Mouse (Mus musculus) CH12.LX (cell line): ENCODE data around the gene Frmd4a. TPM values are rescaled to one million over a fixed set of nuclear protein-coding genes. Genes with fewer than 3 reads are reported as not detected.

Experiments used
- DNase-seq: peaks from one replicate; pipeline ENCODE4 v3.0.0-alpha.2; 2013; ENCODE audit errors: extremely low read depth
- H3K27ac ChIP-seq: 2 replicates; pipeline ENCODE4 v1.5.1; 2012; ENCODE audit warnings: low read depth, mild to moderate bottlenecking, control low read depth, moderate library complexity; ENCODE audit not compliant: insufficient read depth
- H3K27me3 ChIP-seq: replicated peaks from 2 replicates; pipeline ENCODE3; 2012; ENCODE audit warnings: inconsistent platforms
- H3K36me3 ChIP-seq, 2 experiments: replicated peaks in 1 of 2; 2 replicates each; pipeline versions ENCODE3 to v1.6.1; 2012; ENCODE audit warnings: inconsistent platforms in 1 of 2, low read length in 1 of 2, mild to moderate bottlenecking in 1 of 2, mixed read lengths in 1 of 2, moderate library complexity in 1 of 2; ENCODE audit not compliant: control insufficient read depth in 1 of 2, insufficient read depth in 1 of 2
- H3K4me1 ChIP-seq, 2 experiments: 2 replicates each; pipeline ENCODE4 v1.6.1; 2012; ENCODE audit warnings: inconsistent platforms in 1 of 2, moderate library complexity in 1 of 2; ENCODE audit not compliant: insufficient read depth in 2 of 2, control insufficient read depth in 1 of 2
- H3K4me2 ChIP-seq: 2 replicates; pipeline ENCODE4 v1.6.1; 2012; ENCODE audit warnings: low read depth, mild to moderate bottlenecking, control low read depth; ENCODE audit not compliant: poor library complexity, insufficient read depth, severe bottlenecking
- H3K4me3 ChIP-seq, 3 experiments: fragments of 150-350 bp in 1 of 3; sonication (generic) in 1 of 3; replicated peaks in 1 of 3; 2 replicates each; pipeline versions ENCODE3 to v1.5.1; 2011 to 2012; ENCODE audit warnings: low read depth in 2 of 3, low read length in 2 of 3, mild to moderate bottlenecking in 2 of 3, moderate library complexity in 2 of 3, control low read depth in 1 of 3, improper control_type of control experiment in 1 of 3, inconsistent platforms in 1 of 3, mixed read lengths in 1 of 3; ENCODE audit not compliant: poor library complexity in 1 of 3
- H3K79me2 ChIP-seq: replicated peaks from 2 replicates; pipeline ENCODE4 v1.6.1; 2012; ENCODE audit warnings: mild to moderate bottlenecking, moderate library complexity; ENCODE audit not compliant: control insufficient read depth, poor library complexity, insufficient read depth, severe bottlenecking; ENCODE audit errors: extremely low read depth
- H3K9ac ChIP-seq: 2 replicates; pipeline ENCODE4 v1.6.1; 2012; ENCODE audit warnings: low read depth, mild to moderate bottlenecking, control low read depth, moderate library complexity; ENCODE audit not compliant: insufficient read depth
- H3K9me3 ChIP-seq: replicated peaks from 2 replicates; pipeline ENCODE3; 2012; ENCODE audit warnings: low read length, inconsistent platforms, mixed read lengths
- BHLHE40 ChIP-seq: IDR thresholded peaks from 2 replicates; pipeline ENCODE4 v1.6.1; 2011; ENCODE audit warnings: mild to moderate bottlenecking, low read depth, low read length, improper control_type of control experiment
- CHD1 ChIP-seq: IDR thresholded peaks from 2 replicates; pipeline ENCODE4 v1.6.1; 2012; ENCODE audit warnings: low read depth, low read length, improper control_type of control experiment, inconsistent platforms
- CTCF ChIP-seq, 2 experiments: IDR thresholded peaks in 1 of 2; conservative IDR thresholded peaks in 1 of 2; 2 replicates each; pipeline ENCODE4 v1.5.1; 2011 to 2012; ENCODE audit warnings: low read depth in 2 of 2, low read length in 2 of 2, improper control_type of control experiment in 1 of 2, inconsistent platforms in 1 of 2, mild to moderate bottlenecking in 1 of 2, moderate library complexity in 1 of 2
- ELF1 ChIP-seq: IDR thresholded peaks from 2 replicates; pipeline ENCODE4 v1.6.1; 2014; ENCODE audit warnings: low read depth, mild to moderate bottlenecking, inconsistent platforms, low read length, improper control_type of control experiment
- EP300 ChIP-seq: IDR thresholded peaks from 2 replicates; pipeline ENCODE4 v1.6.1; 2011; ENCODE audit warnings: low read length, improper control_type of control experiment
- HCFC1 ChIP-seq: IDR thresholded peaks from 2 replicates; pipeline ENCODE4 v1.6.1; 2012; ENCODE audit warnings: low read depth, mild to moderate bottlenecking, inconsistent platforms, low read length, improper control_type of control experiment
- IRF4 ChIP-seq: IDR thresholded peaks from 2 replicates; pipeline ENCODE4 v1.6.1; 2014; ENCODE audit warnings: low read depth, mild to moderate bottlenecking, inconsistent platforms, low read length, improper control_type of control experiment
- KAT2A ChIP-seq: IDR thresholded peaks from 2 replicates; pipeline ENCODE4 v1.6.1; 2012; ENCODE audit warnings: low read length, improper control_type of control experiment, inconsistent platforms; ENCODE audit not compliant: insufficient replicate concordance
- MAFK ChIP-seq: IDR thresholded peaks from 2 replicates; pipeline ENCODE4 v1.6.1; 2011; ENCODE audit warnings: low read length, improper control_type of control experiment; ENCODE audit not compliant: insufficient replicate concordance
- MAZ ChIP-seq: IDR thresholded peaks from 2 replicates; pipeline ENCODE4 v1.6.1; 2012; ENCODE audit warnings: low read depth, mild to moderate bottlenecking, inconsistent platforms, low read length, improper control_type of control experiment, moderate library complexity
- MEF2A ChIP-seq: IDR thresholded peaks from 2 replicates; pipeline ENCODE4 v1.6.1; 2014; ENCODE audit warnings: low read depth, mild to moderate bottlenecking, inconsistent platforms, low read length, improper control_type of control experiment, borderline replicate concordance
- MXI1 ChIP-seq: IDR thresholded peaks from 2 replicates; pipeline ENCODE4 v1.6.1; 2011; ENCODE audit warnings: mild to moderate bottlenecking, low read depth, low read length, improper control_type of control experiment
- NELFE ChIP-seq: IDR thresholded peaks from 2 replicates; pipeline ENCODE4 v1.6.1; 2011; ENCODE audit warnings: low read depth, low read length, improper control_type of control experiment
- POLR2A ChIP-seq: IDR thresholded peaks from 2 replicates; pipeline ENCODE4 v1.6.1; 2011; ENCODE audit warnings: low read depth, mild to moderate bottlenecking, improper control_type of control experiment, low read length
- RCOR1 ChIP-seq: conservative IDR thresholded peaks from 2 replicates; pipeline ENCODE4 v1.6.1; 2012; ENCODE audit warnings: low read depth, mild to moderate bottlenecking, inconsistent platforms, low read length, improper control_type of control experiment
- TCF12 ChIP-seq: IDR thresholded peaks from 2 replicates; pipeline ENCODE4 v1.6.1; 2014; ENCODE audit warnings: low read depth, mild to moderate bottlenecking, inconsistent platforms, low read length, improper control_type of control experiment
- USF1 ChIP-seq: IDR thresholded peaks from 2 replicates; pipeline ENCODE4 v1.6.1; 2014; ENCODE audit warnings: low read depth, mild to moderate bottlenecking, inconsistent platforms, low read length, improper control_type of control experiment
- USF2 ChIP-seq: conservative IDR thresholded peaks from 2 replicates; pipeline ENCODE4 v1.6.1; 2011; ENCODE audit warnings: low read depth, low read length, improper control_type of control experiment
- ZKSCAN1 ChIP-seq: IDR thresholded peaks from 2 replicates; pipeline ENCODE4 v1.6.1; 2012; ENCODE audit warnings: low read depth, inconsistent platforms, low read length, improper control_type of control experiment, borderline replicate concordance
- dilution Hi-C: fragments of 300-500 bp; cut with MboI; formaldehyde crosslinking; loops from 2 replicates; pipeline ENCODE4 v1.14.3; 2020; ENCODE audit warnings: low sequenced_read_pairs; ENCODE audit not compliant: extremely low pct_unique_long_range_greater_than_20kb, extremely low pct_ligation_motif_present
- in situ Hi-C: fragments of 300-500 bp; cut with MboI; formaldehyde crosslinking; loops from 3 replicates; pipeline ENCODE4 v1.14.3; 2019; ENCODE audit warnings: low sequenced_read_pairs, low pct_ligation_motif_present, low pct_unique_long_range_greater_than_20kb, mixed read lengths
- polyA plus RNA-seq: library from polyadenylated mRNA; unstranded; fragments of >175 nt; gene quantifications from 2 replicates; pipeline ENCODE4 v1.2.1, GENCODE M21; 2012; ENCODE audit warnings: low read depth; ENCODE audit not compliant: insufficient read length
- total RNA-seq, 2 experiments: library from RNA; depleted of rRNA; stranded (reverse); fragments of 300-350 nt in 1 of 2; fragments of >200 nt in 1 of 2; gene quantifications; 2 replicates each; pipeline ENCODE4 v1.2.3; 2012 to 2014

Frmd4a gene
- total and polyA plus RNA-seq, 3 experiments, result 0.13 to 2.0 (median 0.32) TPM

DNA sequence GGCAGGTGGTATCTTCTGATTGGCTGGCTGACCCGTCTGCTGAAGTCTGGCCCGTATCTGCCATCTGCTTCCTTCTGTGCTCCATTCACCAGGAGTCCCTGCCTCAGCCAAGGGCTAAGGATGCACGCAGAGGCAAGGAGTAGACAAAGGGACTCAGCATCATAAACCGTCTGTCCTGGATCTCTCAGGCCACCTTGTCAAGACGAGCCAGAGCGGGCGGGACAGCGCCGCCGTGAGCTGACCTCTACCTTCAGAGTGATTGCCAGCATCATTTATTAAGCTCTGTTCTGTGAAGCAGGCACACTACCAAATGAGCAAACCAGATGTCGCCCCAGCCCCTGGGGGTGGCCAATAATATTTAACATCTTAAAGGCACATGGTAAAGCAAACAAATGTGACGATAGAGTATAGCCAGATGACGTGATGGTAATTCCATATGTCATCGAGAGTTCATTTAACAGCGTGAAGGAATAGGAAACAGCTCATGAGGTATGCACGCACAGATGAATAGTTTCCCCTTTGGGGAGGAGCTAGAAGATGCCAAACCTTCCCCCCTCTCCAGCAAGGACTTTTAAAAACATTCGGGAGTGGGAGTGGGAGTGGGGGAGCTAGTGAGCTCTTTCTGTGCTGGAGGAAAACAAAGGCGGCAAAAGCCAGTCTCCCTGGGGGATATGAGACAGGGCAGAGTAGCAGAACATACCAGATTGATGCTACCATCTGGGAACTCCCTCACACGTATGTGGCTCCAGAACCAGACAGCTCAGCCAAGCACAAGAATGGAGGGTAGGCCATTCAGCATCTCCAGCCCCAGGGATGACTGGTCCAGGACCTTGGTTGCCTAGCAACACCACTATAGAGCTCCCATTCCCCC lies 419.1 kb downstream of the Frmd4a start:
- Histone ChIP-seq H3K4me2 (no peak overlapping the region), H3K9me3 (no peaks in the 10 kb centered on the region), H3K36me3 (no peaks in the 10 kb centered on the region), H3K27ac (no peak overlapping the region), H3K27me3 (no peaks in the 10 kb centered on the region), H3K79me2 (no peaks in the 10 kb centered on the region), H3K4me3 (no peak overlapping the region), H3K4me1 (peaks cover 0 to 3% of the 10 kb centered on the region in 2 experiments; a peak in 2 of 4 replicates), H3K9ac (no peak overlapping the region)
- no peak for TF ChIP-seq HCFC1
- no peak for TF ChIP-seq IRF4
- TF ChIP-seq TCF12, result no peak
- no peak for TF ChIP-seq BHLHE40
- no peak for TF ChIP-seq MAZ
- TF ChIP-seq CTCF (conservative IDR thresholded peaks at IDR 0.05 in 1 of 2, IDR thresholded peaks at IDR 0.05 in 1 of 2; ENCODE audit: low read depth in 2 of 2, low read length in 2 of 2), result no peak
- no peak for TF ChIP-seq NELFE
- TF ChIP-seq MAFK, result no peak
- no peak for TF ChIP-seq EP300
- no peak for TF ChIP-seq MXI1
- TF ChIP-seq RCOR1, result no peak
- in situ Hi-C loops, result no loop called here
- dilution Hi-C loops, result no loop called here
- no peak for DNase-seq

DNA sequence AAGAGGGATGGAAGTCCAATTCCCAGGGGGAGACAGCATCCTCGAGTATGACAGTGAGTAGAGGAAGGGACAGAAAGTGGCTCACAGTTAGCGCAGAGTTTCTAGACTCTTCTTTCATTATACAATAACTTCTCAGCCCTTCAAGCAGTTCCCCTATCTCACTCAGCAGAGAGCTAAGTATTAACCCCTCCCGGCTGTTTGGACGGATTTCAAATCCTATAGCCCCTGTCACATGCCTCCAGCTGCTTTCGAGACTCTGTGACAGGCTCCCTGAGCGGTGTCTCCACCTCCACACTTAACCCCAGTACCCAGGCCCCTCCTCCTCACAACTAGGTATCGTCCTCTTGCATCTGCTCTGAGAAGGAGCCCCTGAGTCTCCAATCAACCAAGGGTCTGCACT lies 421.2 kb downstream of the Frmd4a start:
- no peak for TF ChIP-seq MXI1
- TF ChIP-seq CHD1, result no peak
- no peak for TF ChIP-seq USF2
- TF ChIP-seq USF1, result no peak
- no peak for TF ChIP-seq POLR2A
- TF ChIP-seq ELF1, result no peak
- TF ChIP-seq ZKSCAN1, result no peak
- no peak for TF ChIP-seq KAT2A
- TF ChIP-seq HCFC1, result no peak
- TF ChIP-seq MEF2A, result no peak
- no peaks in the 10 kb centered on the region for H3K79me2 ChIP-seq
- H3K9ac ChIP-seq, result no peak overlapping the region
- H3K4me1 ChIP-seq, result no peaks in the 10 kb centered on the region
- H3K27me3 ChIP-seq, result no peaks in the 10 kb centered on the region
- in situ Hi-C loops (no loop called here), dilution Hi-C loops (no loop called here)
- no peak for DNase-seq
- H3K9me3 ChIP-seq, result no peaks in the 10 kb centered on the region
- H3K36me3 ChIP-seq, result no peaks in the 10 kb centered on the region
- no peak overlapping the region for H3K27ac ChIP-seq
- no peak overlapping the region for H3K4me2 ChIP-seq
- no peak overlapping the region for H3K4me3 ChIP-seq
